Mouse (Mus musculus): Measurements from ENCODE around the gene Oit1.

DNA sequence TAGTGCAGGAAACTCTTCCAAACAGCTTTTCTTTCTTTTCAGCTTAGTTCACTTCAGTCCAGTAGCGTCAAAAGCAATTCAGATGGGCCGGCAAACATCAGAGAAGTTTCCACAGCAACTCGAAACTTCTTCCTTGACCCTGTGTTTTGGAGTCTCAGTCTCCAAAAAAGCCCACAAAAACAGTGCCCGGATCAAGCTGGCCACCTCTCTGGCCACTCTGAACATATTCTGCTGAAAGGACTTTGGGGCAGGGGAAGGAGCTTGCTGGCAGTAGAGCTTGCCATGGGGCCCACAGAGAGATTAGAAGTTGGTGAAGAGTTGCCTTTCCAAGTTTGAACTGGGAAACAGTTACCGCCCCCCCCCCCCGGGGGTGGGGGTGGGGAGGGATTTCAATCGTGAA is 64.7 kb downstream of the Oit1 start:
- TF ChIP-seq CTCF (IDR thresholded peaks at IDR 0.05; ENCODE audit: borderline replicate concordance, control insufficient read depth, extremely low read depth, insufficient read depth, low read length, poor library complexity) (no peak), POLR2A (IDR thresholded peaks at IDR 0.05; ENCODE audit: control insufficient read depth, extremely low read depth, insufficient read depth, low read length, poor library complexity) (no peak)
